Mouse (Mus musculus) cortical plate, adult 2 months (tissue): ENCODE results near the gene Cd93. TPM values are rescaled to one million over a fixed set of nuclear protein-coding genes. Genes with fewer than 3 reads are reported as not detected.

Experiments used
- H3K27ac ChIP-seq: fragments of 200-500 bp; 2 replicates; pipeline ENCODE4 v1.5.1; 2012; ENCODE audit warnings: low read length, control low read depth, inconsistent platforms; ENCODE audit not compliant: insufficient read depth
- H3K4me1 ChIP-seq: fragments of 200-500 bp; 2 replicates; pipeline ENCODE4 v1.6.1; 2011; ENCODE audit warnings: low read length; ENCODE audit not compliant: control insufficient read depth, insufficient read depth
- H3K4me3 ChIP-seq: fragments of 200-500 bp; 2 replicates; pipeline ENCODE4 v1.5.1; 2011; ENCODE audit warnings: mild to moderate bottlenecking, low read length, control low read depth; ENCODE audit not compliant: insufficient read depth
- CTCF ChIP-seq: fragments of 200-500 bp; IDR thresholded peaks from 2 replicates; pipeline ENCODE4 v1.5.1; 2011; ENCODE audit warnings: mild to moderate bottlenecking, control low read depth, low read length; ENCODE audit not compliant: insufficient read depth; ENCODE audit errors: extremely low read depth
- POLR2A ChIP-seq: fragments of 200-500 bp; IDR thresholded peaks from 2 replicates; pipeline ENCODE4 v1.6.1; 2011; ENCODE audit warnings: mild to moderate bottlenecking, low read length, control low read depth; ENCODE audit not compliant: insufficient read depth; ENCODE audit errors: extremely low read depth
- polyA plus RNA-seq: library from polyadenylated mRNA; depleted of rRNA; stranded (reverse); fragments of >200 nt; gene quantifications from 2 replicates; pipeline ENCODE4 v1.2.3, GENCODE M21; 2012; rRNA removed

Cd93 gene
- polyA plus RNA-seq: 3.7 and 4.0 TPM in 2 replicates

GRCm38 (mm10) chr2:148443249-148443958, at the start of gene Cd93:
Gene Cd93, minus strand, starts transcription at chr2:148443563.
- Histone ChIP-seq H3K4me3 (peak within 1 kb of the TSS; percentile 7), H3K27ac (peak within 1 kb of the TSS; percentile 63), H3K4me1 (no peaks in the 10 kb centered on the region)
- TF ChIP-seq POLR2A (no peak), CTCF (no peak)

GRCm38 (mm10) chr2:148492108-148492507, 48.7 kb upstream of the Cd93 start:
- TF ChIP-seq CTCF (no peak), POLR2A (no peak)
- Histone ChIP-seq H3K27ac (no peak overlapping the region), H3K4me1 (no peaks in the 10 kb centered on the region), H3K4me3 (no peak overlapping the region)

- Histone ChIP-seq H3K27ac (no peak overlapping the region), H3K4me3 (no peak overlapping the region), H3K4me1 (no peaks in the 10 kb centered on the region)
- TF ChIP-seq CTCF (no peak), POLR2A (no peak)
Observed at GRCm38 (mm10) chr2:148490150-148490549, 46.8 kb upstream of the Cd93 start.

GRCm38 (mm10) chr2:148488885-148489284, 45.5 kb upstream of the Cd93 start:
- H3K4me1 ChIP-seq: no peaks in the 10 kb centered on the region
- no peak overlapping the region for H3K4me3 ChIP-seq
- H3K27ac ChIP-seq: no peak overlapping the region
- TF ChIP-seq POLR2A (no peak), CTCF (no peak)

GRCm38 (mm10) chr2:148485576-148485975, 42.2 kb upstream of the Cd93 start:
- Histone ChIP-seq H3K4me1 (no peaks in the 10 kb centered on the region), H3K4me3 (no peak overlapping the region), H3K27ac (no peak overlapping the region)
- no peak for TF ChIP-seq POLR2A
- TF ChIP-seq CTCF: no peak

GRCm38 (mm10) chr2:148480376-148480775, 37.0 kb upstream of the Cd93 start:
- Histone ChIP-seq H3K4me1 (no peaks in the 10 kb centered on the region), H3K4me3 (no peak overlapping the region), H3K27ac (no peak overlapping the region)
- TF ChIP-seq CTCF: no peak

- TF ChIP-seq CTCF (no peak), POLR2A (no peak)
- H3K4me3 ChIP-seq: no peak overlapping the region
- no peak overlapping the region; the same call in 1 of the 2 replicates for H3K27ac ChIP-seq
- H3K4me1 ChIP-seq: no peaks in the 10 kb centered on the region
Observed at GRCm38 (mm10) chr2:148478141-148478701, 34.9 kb upstream of the Cd93 start.

- Histone ChIP-seq H3K4me3 (no peak overlapping the region), H3K4me1 (no peaks in the 10 kb centered on the region), H3K27ac (no peak overlapping the region)
- TF ChIP-seq POLR2A: no peak
- no peak for TF ChIP-seq CTCF
Observed at GRCm38 (mm10) chr2:148477346-148477745, 34.0 kb upstream of the Cd93 start.

GRCm38 (mm10) chr2:148476576-148476975, 33.2 kb upstream of the Cd93 start:
- no peak overlapping the region for H3K4me3 ChIP-seq
- no peak for TF ChIP-seq POLR2A
- no peak for TF ChIP-seq CTCF
- no peaks in the 10 kb centered on the region for H3K4me1 ChIP-seq
- H3K27ac ChIP-seq: no peak overlapping the region

- no peak for TF ChIP-seq POLR2A
- no peak for TF ChIP-seq CTCF
- Histone ChIP-seq H3K4me3 (no peak overlapping the region), H3K4me1 (no peaks in the 10 kb centered on the region), H3K27ac (no peak overlapping the region)
Observed at GRCm38 (mm10) chr2:148475879-148476495, 32.6 kb upstream of the Cd93 start.
